Mouse (Mus musculus): ENCODE measurements around the gene Itpripl2. TPM values are rescaled to one million over a fixed set of nuclear protein-coding genes. Genes with fewer than 3 reads are reported as not detected.

Itpripl2 gene
- polyA plus RNA-seq, 1 experiment from 2014 or later: 14.5 TPM

- WGBS: 44% methylated on average over 10 of the region's 10 CpGs
- 0 out of 2 replicates have a peak, but pooled peaks cover 4% of the 10 kb centered on the region for H3K36me3 ChIP-seq (ENCODE audit: insufficient read depth, low read length)
- peak; percentile 54 for DNase-seq (ENCODE audit: low spot score)
- H3K4me1 ChIP-seq (ENCODE audit: insufficient read depth, low read depth, low read length): no peaks in the 10 kb centered on the region; the same call in 1 of the 2 replicates
- no peaks in the 10 kb centered on the region for H3K9me3 ChIP-seq (ENCODE audit: low read length)
- H3K4me2 ChIP-seq (replicated peaks; ENCODE audit: low read depth, low read length): no peak overlapping the region
- no peak overlapping the region for H3K9ac ChIP-seq (replicated peaks; ENCODE audit: low read depth)
- no peak overlapping the region for H3K4me3 ChIP-seq (ENCODE audit: low read depth, low read length)
- ATAC-seq: no peak
- TF ChIP-seq EP300 (IDR thresholded peaks at IDR 0.05): no peak
- no peaks in the 10 kb centered on the region for H3K27me3 ChIP-seq (replicated peaks; ENCODE audit: insufficient read depth, low read length)
- H3K27ac ChIP-seq (ENCODE audit: low read length): 0 out of 2 replicates have a peak overlapping the region, but pooled peaks have one; percentile 34
Observed at GRCm38 (mm10) chr7:118481047-118481810, 10.5 kb downstream of the Itpripl2 start.

GRCm38 (mm10) chr7:118480160-118480709 lies 11.5 kb downstream of the Itpripl2 start:
- no peak for TF ChIP-seq CTCF (IDR thresholded peaks at IDR 0.05)
- TF ChIP-seq EP300 (IDR thresholded peaks at IDR 0.05): no peak
- 0 out of 2 replicates have a peak overlapping the region, but pooled peaks have one; percentile 34 for H3K27ac ChIP-seq (ENCODE audit: low read length)
- 0 out of 2 replicates have a peak, but pooled peaks cover 4% of the 10 kb centered on the region for H3K36me3 ChIP-seq (ENCODE audit: insufficient read depth, low read length)
- no peak overlapping the region for H3K9ac ChIP-seq (replicated peaks; ENCODE audit: low read depth)
- no peaks in the 10 kb centered on the region; the same call in 1 of the 2 replicates for H3K4me1 ChIP-seq (ENCODE audit: insufficient read depth, low read depth, low read length)
- H3K27me3 ChIP-seq (replicated peaks; ENCODE audit: insufficient read depth, low read length): no peaks in the 10 kb centered on the region
- 70% methylated on average over 9 of the region's 9 CpGs for WGBS
- ATAC-seq (peak; percentile 30), DNase-seq (ENCODE audit: low spot score) (peak; percentile 55)
- H3K4me3 ChIP-seq (ENCODE audit: low read depth, low read length): no peak overlapping the region
- H3K9me3 ChIP-seq (ENCODE audit: low read length): no peaks in the 10 kb centered on the region
- no peak overlapping the region for H3K4me2 ChIP-seq (replicated peaks; ENCODE audit: low read depth, low read length)

GRCm38 (mm10) chr7:118478835-118479312 lies 12.9 kb downstream of the Itpripl2 start:
- H3K4me1 ChIP-seq (ENCODE audit: insufficient read depth, low read depth, low read length): no peaks in the 10 kb centered on the region; the same call in 1 of the 2 replicates
- H3K4me3 ChIP-seq (ENCODE audit: low read depth, low read length): no peak overlapping the region
- H3K27me3 ChIP-seq (replicated peaks; ENCODE audit: insufficient read depth, low read length): no peaks in the 10 kb centered on the region
- H3K4me2 ChIP-seq (replicated peaks; ENCODE audit: low read depth, low read length): 0 out of 2 replicates have a peak overlapping the region, but pooled peaks have one; percentile 1
- H3K27ac ChIP-seq (ENCODE audit: low read length): peak overlapping the region; percentile 85
- no peak overlapping the region for H3K9ac ChIP-seq (replicated peaks; ENCODE audit: low read depth)
- ATAC-seq (peak; percentile 80), DNase-seq (ENCODE audit: low spot score) (peak; percentile 95)
- no peaks in the 10 kb centered on the region for H3K9me3 ChIP-seq (ENCODE audit: low read length)
- no peaks in the 10 kb centered on the region for H3K36me3 ChIP-seq (ENCODE audit: insufficient read depth, low read length)
- TF ChIP-seq CTCF (IDR thresholded peaks at IDR 0.05): no peak
- peak; percentile 70 for TF ChIP-seq EP300 (IDR thresholded peaks at IDR 0.05)
- 42% methylated on average over 3 of the region's 3 CpGs for WGBS

GRCm38 (mm10) chr7:118476428-118476827 lies 15.3 kb downstream of the Itpripl2 start:
- ATAC-seq: no peak
- Histone ChIP-seq H3K4me3 (ENCODE audit: low read depth, low read length) (no peak overlapping the region), H3K4me2 (replicated peaks; ENCODE audit: low read depth, low read length) (no peak overlapping the region), H3K36me3 (ENCODE audit: insufficient read depth, low read length) (no peaks in the 10 kb centered on the region), H3K4me1 (ENCODE audit: insufficient read depth, low read depth, low read length) (no peaks in the 10 kb centered on the region; the same call in 1 of the 2 replicates), H3K9ac (replicated peaks; ENCODE audit: low read depth) (no peak overlapping the region), H3K27ac (ENCODE audit: low read length) (no peak overlapping the region), H3K9me3 (ENCODE audit: low read length) (no peaks in the 10 kb centered on the region), H3K27me3 (replicated peaks; ENCODE audit: insufficient read depth, low read length) (no peaks in the 10 kb centered on the region)
- no peak for DNase-seq (ENCODE audit: low spot score)
- TF ChIP-seq CTCF (IDR thresholded peaks at IDR 0.05): no peak
- TF ChIP-seq EP300 (IDR thresholded peaks at IDR 0.05): no peak
- 63% methylated on average over 5 of the region's 5 CpGs for WGBS

GRCm38 (mm10) chr7:118475008-118475705 lies 16.6 kb downstream of the Itpripl2 start:
- peak; percentile 21 for ATAC-seq
- no peak overlapping the region for H3K27ac ChIP-seq (ENCODE audit: low read length)
- DNase-seq (ENCODE audit: low spot score): peak; percentile 56

GRCm38 (mm10) chr7:118472886-118473285 lies 18.9 kb downstream of the Itpripl2 start:
- TF ChIP-seq CTCF (IDR thresholded peaks at IDR 0.05): no peak
- 0 out of 2 replicates have a peak, but pooled peaks have one; percentile 39 for TF ChIP-seq EP300 (IDR thresholded peaks at IDR 0.05)
- 86% methylated on average over 1 of the region's 1 CpGs for WGBS

More at GRCm38 (mm10) chr7:118475008-118475705, 16.6 kb downstream of the Itpripl2 start:
- Histone ChIP-seq H3K9ac (replicated peaks; ENCODE audit: low read depth) (no peak overlapping the region), H3K4me1 (ENCODE audit: insufficient read depth, low read depth, low read length) (peaks cover 3% of the 10 kb centered on the region; the same call in 1 of the 2 replicates), H3K36me3 (ENCODE audit: insufficient read depth, low read length) (no peaks in the 10 kb centered on the region), H3K9me3 (ENCODE audit: low read length) (no peaks in the 10 kb centered on the region), H3K4me2 (replicated peaks; ENCODE audit: low read depth, low read length) (no peak overlapping the region), H3K27me3 (replicated peaks; ENCODE audit: insufficient read depth, low read length) (no peaks in the 10 kb centered on the region), H3K4me3 (ENCODE audit: low read depth, low read length) (no peak overlapping the region)
- TF ChIP-seq EP300 (IDR thresholded peaks at IDR 0.05) (peak; percentile 43; the same call in 1 of the 2 replicates), CTCF (IDR thresholded peaks at IDR 0.05) (no peak)
- 78% methylated on average over 7 of the region's 7 CpGs for WGBS

More at GRCm38 (mm10) chr7:118472886-118473285, 18.9 kb downstream of the Itpripl2 start:
- no peak overlapping the region for H3K4me3 ChIP-seq (ENCODE audit: low read depth, low read length)
- no peak for DNase-seq (ENCODE audit: low spot score)
- peaks cover 3% of the 10 kb centered on the region; the same call in 1 of the 2 replicates for H3K4me1 ChIP-seq (ENCODE audit: insufficient read depth, low read depth, low read length)
- no peaks in the 10 kb centered on the region for H3K27me3 ChIP-seq (replicated peaks; ENCODE audit: insufficient read depth, low read length)
- H3K9ac ChIP-seq (replicated peaks; ENCODE audit: low read depth): no peak overlapping the region
- peak; percentile 10; the same call in 1 of the 2 replicates for ATAC-seq
- no peaks in the 10 kb centered on the region for H3K9me3 ChIP-seq (ENCODE audit: low read length)
- H3K36me3 ChIP-seq (ENCODE audit: insufficient read depth, low read length): no peaks in the 10 kb centered on the region
- no peak overlapping the region for H3K4me2 ChIP-seq (replicated peaks; ENCODE audit: low read depth, low read length)
- no peak overlapping the region for H3K27ac ChIP-seq (ENCODE audit: low read length)

Measured in lung, postnatal 0 days (tissue).